Mouse (Mus musculus): Measurements from ENCODE around the gene Chat. TPM values are rescaled to one million over a fixed set of nuclear protein-coding genes. Genes with fewer than 3 reads are reported as not detected.

The Chat gene
- polyA plus RNA-seq, 1 experiment from 2014 or later: not detected

- no peaks in the 10 kb centered on the region for H3K4me1 ChIP-seq (ENCODE audit: control insufficient read depth, insufficient read depth, low read length)
- 75% methylated on average over 7 of the region's 7 CpGs for WGBS
- no peak for DNase-seq (ENCODE audit: low spot score)
- H3K4me3 ChIP-seq (ENCODE audit: low read depth, low read length): no peak overlapping the region
- no peak overlapping the region for H3K4me2 ChIP-seq (ENCODE audit: low read depth, low read length)
- no peaks in the 10 kb centered on the region for H3K36me3 ChIP-seq (replicated peaks; ENCODE audit: control insufficient read depth, insufficient read depth, low read depth, low read length)
- no peaks in the 10 kb centered on the region for H3K9me3 ChIP-seq (replicated peaks; ENCODE audit: control insufficient read depth, low read length)
- H3K27ac ChIP-seq (replicated peaks; ENCODE audit: low read depth, low read length): no peak overlapping the region
- H3K9ac ChIP-seq (replicated peaks; ENCODE audit: low read length): no peak overlapping the region
- H3K27me3 ChIP-seq (ENCODE audit: control insufficient read depth, insufficient read depth, low read length): no peaks in the 10 kb centered on the region
- ATAC-seq (replicated peaks; ENCODE audit: insufficient number of reproducible peaks, low FRiP score, low TSS enrichment, low read depth): no peak
Observed at GRCm38 (mm10) chr14:32369756-32370155, 96.0 kb downstream of the Chat start.

- DNase-seq (ENCODE audit: low spot score) (no peak), ATAC-seq (replicated peaks; ENCODE audit: insufficient number of reproducible peaks, low FRiP score, low TSS enrichment, low read depth) (no peak)
- H3K9ac ChIP-seq (replicated peaks; ENCODE audit: low read length): no peak overlapping the region
- no peaks in the 10 kb centered on the region for H3K27me3 ChIP-seq (ENCODE audit: control insufficient read depth, insufficient read depth, low read length)
- no peaks in the 10 kb centered on the region for H3K9me3 ChIP-seq (replicated peaks; ENCODE audit: control insufficient read depth, low read length)
- no peak overlapping the region for H3K4me2 ChIP-seq (ENCODE audit: low read depth, low read length)
- no peak overlapping the region for H3K4me3 ChIP-seq (ENCODE audit: low read depth, low read length)
- no peak overlapping the region for H3K27ac ChIP-seq (replicated peaks; ENCODE audit: low read depth, low read length)
- no peaks in the 10 kb centered on the region for H3K36me3 ChIP-seq (replicated peaks; ENCODE audit: control insufficient read depth, insufficient read depth, low read depth, low read length)
- 41% methylated on average over 7 of the region's 7 CpGs for WGBS
- H3K4me1 ChIP-seq (ENCODE audit: control insufficient read depth, insufficient read depth, low read length): no peaks in the 10 kb centered on the region
Observed at GRCm38 (mm10) chr14:32364359-32364758, 101.4 kb downstream of the Chat start.

Other genes with a start within 250 kb of the Chat start
- 13.2 and 17.1 TPM in 2 replicates for gene Ogdhl, start 144.0 kb downstream of the Chat start, polyA plus RNA-seq (2014; fragmentation: Nextera tagmentation; extraction: Ambion mirVana)
- gene 1700024G13Rik, start 77.6 kb downstream of the Chat start, polyA plus RNA-seq (2014; fragmentation: Nextera tagmentation; extraction: Ambion mirVana): 0.34 TPM in 1 of 2 replicates, not detected in the other
- 0.67 and 0.80 TPM in 2 replicates for gene Slc18a3, start 1.1 kb downstream of the Chat start, polyA plus RNA-seq (2014; fragmentation: Nextera tagmentation; extraction: Ambion mirVana)
- gene Ercc6, start 47.5 kb upstream of the Chat start, polyA plus RNA-seq (2014; fragmentation: Nextera tagmentation; extraction: Ambion mirVana): 20.5 and 26.3 TPM in 2 replicates
- gene Prrxl1, start 133.4 kb upstream of the Chat start, polyA plus RNA-seq (2014; fragmentation: Nextera tagmentation; extraction: Ambion mirVana): 7.6 and 9.6 TPM in 2 replicates
- gene 3425401B19Rik, start 219.3 kb upstream of the Chat start, polyA plus RNA-seq (2014; fragmentation: Nextera tagmentation; extraction: Ambion mirVana): 0.04 TPM in 1 of 2 replicates, not detected in the other